Mouse (Mus musculus) bone marrow, adult 2 months (tissue): ENCODE measurements around the gene Cdca5.

ENCODE experiments used
- CTCF ChIP-seq: fragments of 200-500 bp; IDR thresholded peaks from 2 replicates; pipeline ENCODE4 v1.5.1; 2011; ENCODE audit warnings: low read length, control low read depth; ENCODE audit not compliant: control insufficient read depth, insufficient read depth
- POLR2A ChIP-seq: fragments of 200-500 bp; IDR thresholded peaks from 2 replicates; pipeline ENCODE4 v1.6.1; 2011; ENCODE audit warnings: low read depth, mild to moderate bottlenecking, control low read depth, low read length, borderline replicate concordance; ENCODE audit not compliant: control insufficient read depth

- TF ChIP-seq CTCF (no peak), POLR2A (no peak)
Measured at GRCm38 (mm10) chr19:6068951-6069350, 15.8 kb upstream of the Cdca5 start.
